Mouse (Mus musculus) T-helper 17 cell (primary cell): ENCODE results near the gene Pigk.

ENCODE experiments used
- in situ Hi-C, 2 experiments: fragments of 300-600 bp; cut with MboI, MseI; formaldehyde crosslinking; loops; 1 replicate in 1 of 2; 2 replicates in 1 of 2; pipeline ENCODE4 v1.15.1; 2025; ENCODE audit warnings: high pct_unique_total_duplicates in 2 of 2

Pigk gene

DNA sequence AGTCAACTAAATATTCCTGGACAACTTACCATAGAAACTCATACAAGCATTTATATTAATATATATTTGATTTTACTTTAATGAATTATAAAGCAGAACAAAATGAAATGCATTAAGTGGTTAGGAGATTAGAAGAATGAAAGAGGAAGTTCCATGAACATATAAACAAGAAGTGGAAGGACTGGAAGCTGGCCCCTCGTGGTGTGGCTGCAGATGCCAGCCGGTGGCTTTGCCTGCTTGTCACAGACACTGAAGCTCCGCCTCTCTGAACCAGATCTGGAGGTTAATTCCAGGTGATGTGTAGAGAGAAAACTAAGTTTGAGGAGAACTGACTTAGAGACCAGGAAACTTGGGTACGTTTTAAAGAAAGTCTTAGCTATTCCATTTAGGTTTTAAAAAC, 181.0 kb downstream of the Pigk start:
- in situ Hi-C loops: no loop called here

DNA sequence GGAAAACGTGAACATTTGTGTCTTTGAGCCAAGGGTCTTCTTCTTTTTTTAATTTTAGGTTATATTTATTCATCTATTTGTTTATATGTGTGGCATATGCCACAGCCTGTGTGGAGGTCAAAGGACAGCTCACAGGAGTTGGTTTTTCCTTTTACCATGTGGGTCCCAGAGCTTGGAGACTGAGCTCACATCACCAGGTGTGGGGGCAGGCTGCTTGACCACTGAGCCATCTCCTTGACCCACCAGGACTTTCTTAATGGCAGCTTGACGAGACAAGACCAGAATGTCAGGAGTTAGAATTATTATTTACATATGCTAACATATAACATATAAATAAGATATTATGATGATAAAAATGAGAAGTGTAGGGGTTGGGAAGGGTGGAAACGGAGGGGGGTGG, 182.2 kb downstream of the Pigk start:
- in situ Hi-C loops: no loop called here

- in situ Hi-C loops: no loop called here
These were observed 183.3 kb downstream of the Pigk start for GRCm38 (mm10) chr3:152897196-152897595.

DNA sequence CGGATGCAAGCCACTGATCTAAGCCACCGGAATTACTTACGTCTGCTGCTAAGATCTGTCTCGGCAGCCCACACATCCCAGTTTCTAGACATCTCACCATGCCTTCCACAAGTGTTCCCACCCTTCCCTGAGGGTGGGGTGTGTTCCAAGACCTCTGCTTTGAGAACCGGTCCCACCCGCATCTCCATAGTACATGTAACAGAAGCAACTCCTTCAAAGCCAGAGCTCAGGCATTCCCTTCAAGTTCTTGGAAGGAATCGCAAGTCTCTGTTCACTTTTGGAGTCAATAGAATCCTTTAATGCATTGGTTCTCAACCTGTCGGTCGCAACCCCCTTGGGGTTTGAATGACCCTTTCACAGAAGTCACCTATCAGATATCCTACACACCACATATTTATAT, 185.0 kb downstream of the Pigk start:
- in situ Hi-C loops: no loop called here

DNA sequence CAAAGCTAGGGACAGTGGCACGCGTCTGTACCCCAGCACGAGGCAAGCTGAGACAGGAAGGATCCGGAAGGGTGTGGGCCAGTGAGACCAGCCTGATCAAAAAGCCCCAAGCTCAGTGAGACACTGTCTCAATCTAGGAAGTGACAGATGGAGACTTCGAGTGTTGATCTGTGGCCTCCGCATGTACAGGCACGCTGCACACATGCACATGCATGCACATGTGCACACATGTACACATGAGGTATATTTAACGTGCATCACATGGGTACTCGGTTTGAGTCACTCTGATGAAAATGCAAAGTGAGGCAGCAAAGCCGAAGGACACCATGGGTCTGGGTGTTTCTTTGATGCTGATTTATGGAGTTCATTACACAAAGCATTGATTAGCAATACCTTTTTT, 191.1 kb downstream of the Pigk start:
- in situ Hi-C loops: loop anchor here (5.0 to 25.0 kb wide), 2 partner anchors 47 to 1682 kb away; partner anchors contain the start of genes Cryz (in 1 of the 2) and Tyw3 (in 1 of the 2)

DNA sequence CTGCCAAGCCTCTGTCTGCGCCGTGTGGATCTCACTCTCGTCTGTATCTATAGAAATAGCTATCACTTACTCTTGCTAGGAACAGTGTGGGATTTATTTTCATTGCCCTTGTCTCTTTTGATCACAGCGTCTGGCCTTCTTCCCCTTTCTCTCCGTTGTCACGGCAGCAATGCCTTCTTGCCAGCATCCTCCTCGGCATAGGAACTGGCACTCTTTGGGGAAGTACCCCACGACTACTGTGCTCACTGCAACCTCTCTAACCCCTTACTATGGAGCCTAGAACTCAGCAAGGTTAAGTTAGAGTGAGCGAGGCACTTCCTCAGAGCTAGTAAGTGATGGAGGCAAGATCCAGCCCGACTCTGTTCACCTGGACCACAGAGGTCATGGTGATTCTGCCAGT, 191.9 kb downstream of the Pigk start:
- in situ Hi-C loops: loop anchor here (5.0 to 25.0 kb wide), 2 partner anchors 47 to 1682 kb away; partner anchors contain the start of genes Cryz (in 1 of the 2) and Tyw3 (in 1 of the 2)

DNA sequence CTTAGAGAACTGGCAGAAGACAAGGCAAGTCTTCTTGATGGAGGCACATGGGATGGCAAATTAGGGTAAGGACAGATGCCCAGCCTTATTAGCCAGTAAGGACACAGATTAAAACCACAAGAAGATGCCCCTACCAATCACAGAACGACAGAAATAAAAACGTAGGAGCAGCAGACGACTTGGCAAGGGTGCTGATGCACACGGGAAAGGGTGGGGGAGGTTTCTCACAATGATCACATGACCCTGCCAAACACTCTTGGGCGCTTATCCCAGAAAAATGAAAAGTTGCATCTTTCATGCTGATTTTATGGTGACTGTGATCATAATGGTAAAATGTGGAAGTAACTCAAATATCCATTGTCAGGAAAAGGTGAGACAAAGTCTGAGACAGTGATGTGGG, 193.2 kb downstream of the Pigk start:
- in situ Hi-C loops: loop anchor here (5.0 to 25.0 kb wide), 2 partner anchors 45 to 1680 kb away; partner anchors contain the start of genes Cryz (in 1 of the 2) and Tyw3 (in 1 of the 2)

DNA sequence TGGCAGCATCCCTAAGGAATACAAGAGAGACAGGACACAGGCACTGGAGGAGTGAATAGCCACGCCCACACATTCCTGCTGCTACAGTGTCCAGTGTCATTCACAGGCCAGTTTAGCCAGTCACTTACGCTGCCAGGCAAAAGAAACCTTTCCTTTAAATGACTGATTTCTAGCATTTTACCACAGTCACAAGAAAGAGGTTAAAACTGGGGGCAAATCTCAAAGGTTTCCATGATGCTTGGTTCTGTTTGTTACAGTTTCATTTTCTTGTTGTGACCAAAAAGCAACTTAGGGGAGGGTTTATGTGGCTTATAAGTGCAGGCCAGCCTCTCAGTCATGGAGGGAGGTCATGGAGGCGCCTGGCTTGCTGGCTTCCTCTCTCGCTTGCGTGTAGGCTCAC, 193.8 kb downstream of the Pigk start:
- in situ Hi-C loops: loop anchor here (5.0 to 25.0 kb wide), 2 partner anchors 45 to 1680 kb away; partner anchors contain the start of genes Cryz (in 1 of the 2) and Tyw3 (in 1 of the 2)

- in situ Hi-C loops: loop anchor here in 1 of 2 experiments (5.0 to 25.0 kb wide), 2 partner anchors 41 to 1676 kb away; partner anchors contain the start of genes Cryz and Tyw3
These were observed 197.7 kb downstream of the Pigk start for GRCm38 (mm10) chr3:152911578-152911977.

DNA sequence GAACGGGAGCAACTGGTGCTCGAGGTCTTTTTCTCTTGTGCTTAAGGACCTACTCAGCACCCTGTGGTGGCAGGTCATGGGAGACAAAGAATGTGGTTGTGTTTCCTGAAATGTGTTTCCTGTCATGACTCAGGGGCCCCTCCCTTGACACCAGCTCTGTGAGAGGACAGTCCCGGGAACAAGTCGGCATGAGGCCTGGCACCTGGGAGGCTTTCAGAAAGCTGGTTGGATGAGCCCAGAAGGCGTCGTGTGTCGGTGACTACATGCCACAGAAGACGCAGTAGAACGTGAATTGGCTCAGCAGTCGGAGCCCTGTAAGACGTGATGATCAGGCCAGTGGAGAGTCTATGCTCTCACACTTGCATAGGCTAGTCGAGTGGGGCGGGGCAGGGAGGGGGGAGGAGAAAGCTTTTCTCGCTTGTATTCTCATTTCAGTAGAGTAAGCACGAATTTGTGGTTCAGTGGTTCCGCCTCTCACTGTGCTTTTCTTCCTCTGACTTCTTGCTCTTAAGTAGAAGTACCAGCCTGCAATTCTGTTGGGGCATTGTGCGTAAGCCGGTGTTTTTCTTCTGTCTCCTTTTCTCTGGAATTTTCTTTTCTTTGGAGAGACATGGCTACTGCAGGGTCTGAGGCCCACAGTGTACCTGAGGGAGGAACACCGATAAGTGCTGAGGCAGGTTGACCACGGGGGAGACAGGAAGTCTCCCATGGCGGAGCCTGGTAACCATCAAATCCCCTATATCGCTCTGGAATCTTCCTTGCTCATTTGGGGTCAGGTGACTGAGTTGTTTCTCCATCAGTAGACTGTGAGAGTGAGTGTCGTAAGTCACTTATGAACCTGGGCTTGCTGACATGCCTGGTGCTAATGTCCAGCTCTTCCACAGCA, 198.6 kb downstream of the Pigk start:
- in situ Hi-C loops: loop anchor here in 1 of 2 experiments (5.0 to 25.0 kb wide), 2 partner anchors 40 to 1675 kb away; partner anchors contain the start of genes Cryz and Tyw3

GRCm38 (mm10) chr3:152913150-152913549, 199.2 kb downstream of the Pigk start:
- in situ Hi-C loops: loop anchor here in 1 of 2 experiments (5.0 to 25.0 kb wide), 2 partner anchors 39 to 1674 kb away; partner anchors contain the start of genes Cryz and Tyw3

DNA sequence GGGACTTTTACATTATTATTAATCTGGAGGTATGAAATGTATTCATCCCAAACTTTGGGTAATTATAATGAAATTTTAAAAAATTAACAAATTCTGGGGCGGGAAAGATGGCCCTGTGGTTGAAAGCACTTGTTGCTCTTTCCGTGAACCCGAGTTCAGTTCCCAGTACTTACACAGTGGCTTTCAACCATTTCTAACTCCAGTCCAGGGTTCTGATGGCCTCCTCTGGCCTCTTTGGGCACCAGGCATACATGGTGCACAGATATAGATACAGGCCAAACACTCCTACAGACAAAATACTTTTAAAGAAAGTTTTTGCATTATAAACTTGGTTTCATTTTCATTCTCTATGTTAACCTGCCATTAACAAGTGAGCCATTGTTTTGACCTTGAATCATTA, 199.7 kb downstream of the Pigk start:
- in situ Hi-C loops: loop anchor here in 1 of 2 experiments (5.0 to 25.0 kb wide), 2 partner anchors 39 to 1674 kb away; partner anchors contain the start of genes Cryz and Tyw3

GRCm38 (mm10) chr3:152914376-152914775, 200.5 kb downstream of the Pigk start:
- in situ Hi-C loops: loop anchor here in 1 of 2 experiments (5.0 to 25.0 kb wide), 2 partner anchors 38 to 1673 kb away; partner anchors contain the start of genes Cryz and Tyw3

DNA sequence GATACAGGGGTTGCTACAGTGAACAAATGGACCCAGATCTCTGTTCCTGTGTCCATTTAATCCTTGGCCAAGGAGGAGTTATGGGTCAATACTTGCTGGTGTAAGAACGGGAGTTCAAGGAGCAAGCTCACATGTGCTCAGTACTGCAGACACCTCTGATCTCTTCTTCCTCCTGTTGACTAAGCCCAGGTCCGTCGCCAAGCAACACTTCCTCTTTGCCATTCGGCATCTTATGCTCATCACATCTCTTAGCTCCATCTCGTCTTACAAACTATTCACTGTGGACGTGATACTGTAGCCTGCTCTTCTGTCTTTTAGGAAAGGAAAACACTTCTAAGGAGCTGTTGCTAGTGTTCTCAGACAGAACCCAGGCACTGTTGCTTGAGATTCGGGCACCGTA, 203.7 kb downstream of the Pigk start:
- in situ Hi-C loops: loop anchor here in 1 of 2 experiments (25.0 kb wide), 1 partner anchor 1670 kb away; the partner anchor contains the start of genes Cryz and Tyw3

DNA sequence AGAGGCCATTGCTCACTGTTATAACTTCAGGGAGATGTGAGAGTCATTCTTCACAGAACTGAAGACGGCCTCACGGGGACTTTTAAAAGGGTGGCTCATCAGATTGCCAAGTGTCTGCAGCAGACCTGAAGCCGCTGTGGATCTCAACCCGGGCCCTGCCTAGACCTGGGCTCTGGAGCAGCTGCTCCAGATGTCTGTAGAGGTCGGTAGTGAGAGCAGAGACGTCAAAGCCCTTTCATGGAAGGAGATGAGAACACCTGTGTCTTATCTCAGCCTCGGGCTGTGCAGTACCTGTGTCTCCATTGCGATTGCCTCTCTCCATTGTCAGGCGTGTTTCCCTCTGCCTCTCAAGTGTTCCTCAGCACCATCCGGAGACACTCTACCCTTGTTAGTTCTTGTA, 205.2 kb downstream of the Pigk start:
- in situ Hi-C loops: loop anchor here in 1 of 2 experiments (25.0 kb wide), 1 partner anchor 1668 kb away; the partner anchor contains the start of genes Cryz and Tyw3

- in situ Hi-C loops: loop anchor here in 1 of 2 experiments (25.0 kb wide), 1 partner anchor 1667 kb away; the partner anchor contains the start of genes Cryz and Tyw3
These were observed 206.5 kb downstream of the Pigk start for GRCm38 (mm10) chr3:152920365-152920764.

DNA sequence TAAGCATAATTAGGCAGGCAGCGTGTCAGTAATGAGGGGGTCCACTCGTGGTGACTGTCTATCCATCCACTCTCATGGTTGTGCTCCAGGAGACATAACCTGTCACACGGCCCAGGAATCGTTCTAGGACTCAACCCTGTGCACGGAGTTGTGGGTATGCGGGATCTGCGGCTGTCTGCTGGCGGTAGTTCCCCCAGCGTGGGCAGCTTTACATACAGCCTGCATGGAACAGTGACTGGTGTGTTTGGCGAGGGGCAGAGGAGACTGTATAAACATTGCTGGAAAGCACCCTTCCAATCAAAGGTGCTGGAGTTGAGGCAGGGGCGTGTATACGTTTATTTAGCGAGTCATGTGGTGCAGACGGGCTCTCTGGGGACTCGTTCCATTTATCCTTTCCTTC, 209.6 kb downstream of the Pigk start:
- in situ Hi-C loops: loop anchor here in 1 of 2 experiments (25.0 kb wide), 1 partner anchor 1664 kb away; the partner anchor contains the start of genes Cryz and Tyw3

GRCm38 (mm10) chr3:152925364-152925763, 211.5 kb downstream of the Pigk start:
- in situ Hi-C loops: no loop called here

DNA sequence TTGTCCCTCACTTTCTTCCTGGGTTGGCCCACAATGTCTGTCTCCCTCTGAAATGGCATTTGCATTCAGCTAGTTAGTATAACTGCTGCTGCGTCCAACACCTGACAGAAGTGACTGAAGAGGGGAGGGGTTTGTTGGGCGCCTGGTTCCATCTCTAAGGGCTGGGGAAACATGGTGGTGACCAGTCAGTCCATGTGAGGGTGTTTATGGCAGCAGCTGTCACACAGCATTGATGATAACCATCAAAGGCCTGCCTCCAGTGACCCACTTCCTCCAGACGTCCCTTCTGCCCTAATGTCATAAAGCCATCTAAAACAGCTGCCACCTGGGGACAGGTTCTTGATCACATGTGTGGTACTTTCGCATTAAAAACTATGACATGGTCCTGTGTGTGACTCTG, 212.3 kb downstream of the Pigk start:
- in situ Hi-C loops: no loop called here

- in situ Hi-C loops: no loop called here
These were observed 214.5 kb downstream of the Pigk start for GRCm38 (mm10) chr3:152928287-152928975.

GRCm38 (mm10) chr3:152929256-152929787, 215.4 kb downstream of the Pigk start:
- in situ Hi-C loops: no loop called here
